Mouse (Mus musculus): ENCODE data around the gene Gnaz.

Gnaz gene

GRCm38 (mm10) chr10:74969266-74969665 is 2.3 kb downstream of the Gnaz start:
- no peak for DNase-seq (ENCODE audit: low read depth, low spot score)

GRCm38 (mm10) chr10:74973026-74973425 is 6.0 kb downstream of the Gnaz start:
- DNase-seq (ENCODE audit: low read depth, low spot score): no peak

- DNase-seq (ENCODE audit: low read depth, low spot score): no peak
Observed at GRCm38 (mm10) chr10:74975626-74976025, 8.6 kb downstream of the Gnaz start.

- no peak for DNase-seq (ENCODE audit: low read depth, low spot score)
Observed at GRCm38 (mm10) chr10:74976429-74976828, 9.5 kb downstream of the Gnaz start.

GRCm38 (mm10) chr10:74978056-74978455 is 11.1 kb downstream of the Gnaz start:
- DNase-seq (ENCODE audit: low read depth, low spot score): no peak

GRCm38 (mm10) chr10:74981159-74981558 is 14.2 kb downstream of the Gnaz start:
- DNase-seq (ENCODE audit: low read depth, low spot score): no peak

- no peak for DNase-seq (ENCODE audit: low read depth, low spot score)
Observed at GRCm38 (mm10) chr10:74983176-74983575, 16.2 kb downstream of the Gnaz start.

- DNase-seq (ENCODE audit: low read depth, low spot score): no peak
Observed at GRCm38 (mm10) chr10:74987698-74988470, 20.9 kb downstream of the Gnaz start.

- no peak for DNase-seq (ENCODE audit: low read depth, low spot score)
Observed at GRCm38 (mm10) chr10:74989814-74990213, 22.8 kb downstream of the Gnaz start.

- no peak for DNase-seq (ENCODE audit: low read depth, low spot score)
Observed at GRCm38 (mm10) chr10:74990584-74991322, 23.8 kb downstream of the Gnaz start.

GRCm38 (mm10) chr10:74994863-74995262 is 27.9 kb downstream of the Gnaz start:
- DNase-seq (ENCODE audit: low read depth, low spot score): no peak

GRCm38 (mm10) chr10:74995377-74995776 is 28.4 kb downstream of the Gnaz start:
- DNase-seq (ENCODE audit: low read depth, low spot score): no peak

- no peak for DNase-seq (ENCODE audit: low read depth, low spot score)
Observed at GRCm38 (mm10) chr10:75001391-75001790, 34.4 kb downstream of the Gnaz start.

- DNase-seq (ENCODE audit: low read depth, low spot score): no peak
Observed at GRCm38 (mm10) chr10:75004067-75004466, 37.1 kb downstream of the Gnaz start.

- no peak for DNase-seq (ENCODE audit: low read depth, low spot score)
Observed at GRCm38 (mm10) chr10:75006889-75007662, 40.1 kb downstream of the Gnaz start.

GRCm38 (mm10) chr10:75010704-75011103 is 43.7 kb downstream of the Gnaz start:
- no peak for DNase-seq (ENCODE audit: low read depth, low spot score)

- no peak for DNase-seq (ENCODE audit: low read depth, low spot score)
Observed at GRCm38 (mm10) chr10:75015465-75015864, 48.5 kb downstream of the Gnaz start.

- no peak for DNase-seq (ENCODE audit: low read depth, low spot score)
Observed at GRCm38 (mm10) chr10:75016481-75016880, 49.5 kb downstream of the Gnaz start.

- no peak for DNase-seq (ENCODE audit: low read depth, low spot score)
Observed at GRCm38 (mm10) chr10:75020271-75020670, 53.3 kb downstream of the Gnaz start.

GRCm38 (mm10) chr10:75021138-75021537 is 54.2 kb downstream of the Gnaz start:
- no peak for DNase-seq (ENCODE audit: low read depth, low spot score)

- no peak for DNase-seq (ENCODE audit: low read depth, low spot score)
Observed at GRCm38 (mm10) chr10:75026491-75026890, 59.5 kb downstream of the Gnaz start.

GRCm38 (mm10) chr10:75028743-75029142 is 61.8 kb downstream of the Gnaz start:
- no peak for DNase-seq (ENCODE audit: low read depth, low spot score)

All from c-Kit-negative CD71-positive TER-119-positive erythroid progenitor cells, embryonic 14.5 days (primary cell).